Mouse (Mus musculus): Measurements from ENCODE around the gene Zbtb20. TPM values are rescaled to one million over a fixed set of nuclear protein-coding genes. Genes with fewer than 3 reads are reported as not detected.

Zbtb20 gene
- 100 to 1,000 TPM; 102 to 105 TPM for total RNA-seq (2021)

DNA sequence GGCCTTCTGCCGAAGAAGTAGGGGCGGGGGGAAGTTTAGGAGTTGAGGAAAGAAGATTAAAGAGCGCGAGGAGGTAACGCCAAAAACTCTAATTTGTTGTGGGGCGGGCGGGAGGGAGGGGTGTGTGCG lies at the start of gene Zbtb20:
Gene Zbtb20, plus strand, starts transcription at position 30 of the 129 bp plus-strand sequence.
- DNase-seq, result no peak

DNA sequence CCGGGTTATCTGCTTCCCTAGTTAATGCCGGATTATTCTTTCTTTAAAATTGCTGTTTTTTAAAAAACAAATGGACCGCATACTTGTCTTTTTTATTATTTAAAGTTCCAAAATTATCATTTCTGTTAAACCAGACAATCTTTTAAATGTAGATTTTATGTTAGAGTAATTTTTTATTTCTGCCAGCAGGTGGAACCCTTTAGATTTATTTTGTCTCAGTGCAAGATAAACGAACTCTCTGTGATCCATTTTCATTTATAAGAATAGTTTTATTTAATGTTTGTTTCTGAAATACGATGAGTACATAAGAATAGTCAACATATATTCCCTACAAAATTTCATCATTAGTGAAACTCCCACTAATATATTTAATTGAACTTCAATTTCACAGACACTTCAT lies 39.7 kb upstream of the Zbtb20 start:
- no peak for DNase-seq

GRCm38 (mm10) chr16:42836404-42837120 lies 39.1 kb upstream of the Zbtb20 start:
- no peak for DNase-seq

GRCm38 (mm10) chr16:42838226-42838625 lies 37.5 kb upstream of the Zbtb20 start:
- DNase-seq, result no peak

- no peak for DNase-seq
These were observed 18.0 kb upstream of the Zbtb20 start for GRCm38 (mm10) chr16:42857564-42858183.

DNA sequence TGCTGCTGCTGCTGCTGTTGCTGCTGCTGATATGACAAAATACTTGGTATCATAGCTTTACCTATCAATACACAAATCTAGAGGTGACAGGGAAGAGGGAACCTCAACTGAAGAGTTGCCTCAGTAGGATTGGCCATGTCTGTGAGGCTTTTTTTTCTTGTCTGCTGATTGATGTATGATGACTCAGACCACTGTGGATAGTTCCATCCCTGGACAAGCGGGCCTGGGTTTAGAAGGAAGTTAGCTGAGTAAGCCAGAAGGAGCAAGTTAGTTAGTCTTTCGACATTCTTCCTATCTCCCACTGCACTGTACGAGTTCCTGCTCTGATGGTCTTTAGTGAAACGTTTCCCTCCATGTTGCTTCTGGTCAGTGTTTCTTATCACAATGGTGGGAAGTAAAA lies 16.4 kb upstream of the Zbtb20 start:
- no peak for DNase-seq

DNA sequence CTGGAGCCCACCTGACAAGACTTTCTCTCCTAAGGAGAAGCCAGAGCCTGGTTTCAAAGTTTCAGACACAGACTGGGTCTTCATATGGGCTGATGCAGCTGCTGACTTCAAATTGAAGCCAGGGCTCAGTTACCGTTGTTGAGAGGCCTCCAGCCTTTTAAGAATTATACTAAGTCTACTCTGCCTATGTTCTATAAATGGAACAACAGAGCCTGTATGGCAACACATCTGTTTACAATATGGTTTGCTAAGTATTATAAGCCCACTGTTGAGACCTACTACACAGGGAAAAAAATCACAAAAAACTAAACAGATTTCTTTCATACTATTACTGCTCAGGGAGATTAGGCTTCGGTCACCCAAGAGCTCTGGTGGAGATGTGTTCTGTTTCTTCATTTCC lies 12.4 kb upstream of the Zbtb20 start:
- DNase-seq, result no peak

DNA sequence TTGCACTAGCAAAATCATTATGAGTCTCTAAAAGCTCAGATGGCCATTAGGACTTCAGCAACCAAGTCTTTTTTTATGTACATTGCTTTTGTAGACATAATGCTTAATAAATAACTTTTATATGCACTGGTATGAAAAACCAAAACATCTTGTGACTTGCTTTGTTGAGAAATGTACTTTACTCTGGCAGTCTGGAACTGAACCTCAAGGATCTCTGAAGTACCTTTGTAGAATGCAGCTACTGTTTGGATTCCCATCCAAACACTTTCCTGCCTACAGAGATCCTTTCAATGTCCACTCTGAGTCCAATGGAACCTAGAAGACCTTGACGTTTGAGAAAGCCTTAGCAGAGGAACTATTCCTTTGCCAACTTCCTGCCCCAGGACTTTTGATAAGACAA lies 9.6 kb upstream of the Zbtb20 start:
- no peak for DNase-seq

GRCm38 (mm10) chr16:42872101-42872500 lies 3.6 kb upstream of the Zbtb20 start:
- DNase-seq, result no peak

GRCm38 (mm10) chr16:42873942-42874341 lies 1.7 kb upstream of the Zbtb20 start:
- no peak for DNase-seq

DNA sequence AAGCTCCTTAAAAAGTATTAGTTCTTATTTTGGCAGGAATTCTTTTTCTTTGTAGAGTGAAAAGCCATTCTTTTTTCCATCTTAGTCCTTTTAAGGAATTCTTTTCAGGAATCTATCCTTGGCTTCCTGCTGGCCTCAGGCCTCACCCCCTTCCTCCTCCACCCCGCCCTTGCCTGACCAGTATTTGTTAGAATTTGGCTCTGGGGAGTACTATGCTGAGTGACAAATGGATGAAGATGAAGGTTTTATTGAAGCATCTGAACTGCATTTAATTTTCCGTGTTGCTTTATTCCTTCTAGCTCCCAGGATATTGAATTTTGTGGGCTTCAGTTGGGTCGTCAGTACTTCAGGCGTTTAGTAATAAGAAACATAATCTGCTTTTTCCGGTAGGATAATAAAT lies 1.2 kb upstream of the Zbtb20 start:
- peak; percentile 63 for DNase-seq

- DNase-seq, result peak; percentile 99
These were observed 500 bp upstream of the Zbtb20 start for GRCm38 (mm10) chr16:42874910-42875851.

GRCm38 (mm10) chr16:42876021-42877000 lies 630 bp downstream of the Zbtb20 start:
- peak; percentile 83 for DNase-seq

GRCm38 (mm10) chr16:42880046-42880445 lies 4.4 kb downstream of the Zbtb20 start:
- no peak for DNase-seq

DNA sequence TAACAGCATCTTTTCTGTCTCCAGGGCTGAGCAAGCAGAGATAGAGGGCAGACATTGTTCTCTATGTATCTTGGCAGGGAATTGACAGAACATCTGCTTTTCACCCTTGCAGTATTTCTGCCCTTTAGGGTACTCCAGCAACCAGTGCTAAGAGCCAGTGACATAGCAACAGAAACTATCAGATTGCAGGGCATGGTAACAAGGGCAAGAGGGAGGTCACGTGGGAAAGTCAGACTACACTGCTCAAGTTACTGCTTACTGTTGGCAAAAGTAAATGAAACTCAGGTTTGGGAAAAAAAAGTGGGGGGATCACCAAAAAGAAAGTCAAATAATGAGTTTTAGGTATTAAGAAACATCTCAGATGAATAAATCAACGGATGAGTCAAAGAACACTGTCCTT lies 9.9 kb downstream of the Zbtb20 start:
- DNase-seq, result no peak

DNA sequence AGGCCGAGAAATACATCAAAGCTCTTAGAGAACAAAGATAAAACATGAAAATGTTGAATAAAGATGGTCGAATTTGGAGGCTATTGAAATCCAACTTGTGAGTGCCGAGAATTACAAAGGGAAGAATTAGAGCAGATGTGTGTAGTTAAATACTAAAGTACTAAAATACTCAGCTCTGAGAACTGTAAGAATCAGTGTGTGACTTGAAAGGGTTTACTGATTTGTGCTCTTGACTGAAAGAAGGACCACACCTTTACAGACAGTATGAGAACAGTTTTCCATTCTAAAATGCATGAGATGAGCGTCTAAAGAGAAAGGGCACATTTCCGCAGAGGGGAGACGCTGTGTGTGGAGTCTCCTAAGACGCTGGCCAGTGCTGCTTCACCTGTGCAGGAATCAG lies 10.3 kb downstream of the Zbtb20 start:
- DNase-seq, result no peak

GRCm38 (mm10) chr16:42897125-42897693 lies 21.5 kb downstream of the Zbtb20 start:
- no peak for DNase-seq

GRCm38 (mm10) chr16:42900328-42900727 lies 24.6 kb downstream of the Zbtb20 start:
- no peak for DNase-seq

GRCm38 (mm10) chr16:42907283-42907701 lies 31.6 kb downstream of the Zbtb20 start:
- DNase-seq, result peak; percentile 15

DNA sequence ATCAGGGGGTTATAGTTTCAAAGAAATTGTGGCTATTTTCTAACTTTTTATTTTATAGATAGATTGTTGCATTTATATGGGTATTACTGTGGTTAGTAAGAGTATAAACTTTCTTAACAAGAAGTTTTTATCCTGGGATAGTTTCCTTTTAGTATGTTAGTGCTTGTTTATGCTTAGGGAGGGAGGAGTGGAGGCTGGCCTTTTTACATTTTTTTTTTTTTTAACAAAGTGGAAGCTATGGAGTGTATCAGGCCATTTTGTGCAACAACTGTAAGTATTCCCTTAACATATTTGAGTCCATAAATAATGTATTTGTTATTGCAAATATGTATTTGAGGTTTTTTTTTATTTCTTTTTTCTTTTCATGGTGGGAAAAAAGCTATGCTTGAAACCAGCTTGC lies 32.7 kb downstream of the Zbtb20 start:
- no peak for DNase-seq

GRCm38 (mm10) chr16:42908896-42909295 lies 33.2 kb downstream of the Zbtb20 start:
- no peak for DNase-seq

GRCm38 (mm10) chr16:42910016-42910415 lies 34.3 kb downstream of the Zbtb20 start:
- DNase-seq, result no peak

Measured in heart, postnatal 4 days (tissue).